Mouse (Mus musculus) lung, embryonic 14.5 days (tissue): ENCODE results near the gene Rab3a. TPM values are rescaled to one million over a fixed set of nuclear protein-coding genes. Genes with fewer than 3 reads are reported as not detected.

Experiments
- ATAC-seq: fragments of 200-750 bp; cut with Nextera tagmentation; 2 replicates; pipeline ENCODE4 v1.8.0; 2017; ENCODE audit warnings: mild to moderate bottlenecking, moderate TSS enrichment, moderate library complexity; ENCODE audit not compliant: insufficient read depth
- DNase-seq: peaks from one replicate; pipeline ENCODE4 v3.0.0-alpha.2; 2015
- H3K27ac ChIP-seq: fragments of 300-500 bp; sonication (generic); 2 replicates; pipeline ENCODE4 v1.5.1; 2014; ENCODE audit warnings: low read depth, mild to moderate bottlenecking, moderate library complexity
- H3K27me3 ChIP-seq: fragments of 300-500 bp; sonication (generic); 2 replicates; pipeline ENCODE4 v1.6.1; 2014; ENCODE audit warnings: low read length, control low read depth; ENCODE audit not compliant: insufficient read depth
- H3K36me3 ChIP-seq: fragments of 300-500 bp; sonication (generic); 2 replicates; pipeline ENCODE4 v1.6.1; 2014; ENCODE audit warnings: control low read depth; ENCODE audit not compliant: insufficient read depth
- H3K4me1 ChIP-seq: fragments of 300-500 bp; sonication (generic); 2 replicates; pipeline ENCODE4 v1.6.1; 2014; ENCODE audit warnings: antibody characterized with exemption, control low read depth; ENCODE audit not compliant: insufficient read depth
- H3K4me2 ChIP-seq: fragments of 300-500 bp; sonication (generic); 2 replicates; pipeline ENCODE4 v1.6.1; 2014; ENCODE audit warnings: mild to moderate bottlenecking
- H3K4me3 ChIP-seq: fragments of 300-500 bp; sonication (generic); 2 replicates; pipeline ENCODE4 v1.5.1; 2014; ENCODE audit warnings: low read depth, low read length
- H3K9ac ChIP-seq: fragments of 300-500 bp; sonication (generic); 2 replicates; pipeline ENCODE4 v1.6.1; 2014
- H3K9me3 ChIP-seq: fragments of 300-500 bp; sonication (generic); 2 replicates; pipeline ENCODE4 v1.6.1; 2016; ENCODE audit warnings: low read depth, low read length, control low read depth
- CTCF ChIP-seq: IDR thresholded peaks from 2 replicates; pipeline ENCODE4 v1.5.1; 2016; ENCODE audit warnings: antibody characterized with exemption, low read depth
- WGBS: fragments of 180-500 bp; shearing (Covaris S2); extraction: QIAGEN DNeasy Blood & Tissue Kit; methylation state at CpG from one replicate; pipeline ENCODE4 v1.1.7; 2014; 5-methylcytosine and 5-hydroxymethylcytosine counted together
- polyA plus RNA-seq: library from polyadenylated mRNA; unstranded; fragments of >200 nt; fragmentation: Nextera tagmentation; extraction: Ambion mirVana; gene quantifications from 2 replicates; pipeline ENCODE4 v1.2.1, GENCODE M21; 2014

Gene Rab3a
- polyA plus RNA-seq, 1 experiment from 2014 or later, result 10.5 TPM

DNA sequence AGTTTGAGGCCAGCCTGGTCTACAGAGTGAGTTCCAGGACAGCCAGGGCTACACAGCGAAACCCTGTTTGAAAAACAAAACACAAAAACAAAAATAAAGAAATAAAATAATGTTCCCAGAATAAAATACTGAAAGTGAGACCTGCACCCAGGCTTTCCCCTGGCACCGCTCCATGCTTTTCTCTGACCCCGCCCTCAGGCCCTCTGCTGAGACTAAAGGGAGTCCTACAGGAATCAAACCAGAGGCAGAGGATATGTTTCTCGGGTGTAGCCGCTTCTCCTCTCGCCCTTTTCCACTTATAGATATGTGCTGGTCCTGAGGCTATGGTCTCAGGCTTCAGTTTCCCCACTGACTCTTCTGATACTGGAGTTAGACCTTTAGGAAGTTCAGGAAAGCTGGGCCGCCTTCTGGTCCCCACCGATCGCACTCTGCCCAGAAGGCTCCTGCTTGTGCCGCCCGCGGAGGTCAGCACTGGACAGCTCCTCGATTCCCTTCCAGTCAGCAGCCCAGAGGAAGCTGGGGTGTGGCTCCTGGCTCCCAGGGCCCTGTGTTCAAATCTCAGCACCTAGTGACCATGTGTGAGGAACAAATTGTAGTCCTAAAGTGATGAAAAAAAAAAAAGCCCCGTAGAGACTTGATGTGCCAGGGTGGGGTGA lies 28.6 kb upstream of the Rab3a start:
- DNase-seq (peak; percentile 72), ATAC-seq (no peak)
- Histone ChIP-seq H3K27me3 (peaks cover 31% of the 10 kb centered on the region), H3K9ac (no peak overlapping the region), H3K36me3 (no peaks in the 10 kb centered on the region), H3K4me1 (no peaks in the 10 kb centered on the region), H3K27ac (no peak overlapping the region), H3K9me3 (no peaks in the 10 kb centered on the region), H3K4me2 (no peak overlapping the region), H3K4me3 (no peak overlapping the region)
- TF ChIP-seq CTCF, result no peak
- 23% methylated on average over 14 of the region's 14 CpGs for WGBS

DNA sequence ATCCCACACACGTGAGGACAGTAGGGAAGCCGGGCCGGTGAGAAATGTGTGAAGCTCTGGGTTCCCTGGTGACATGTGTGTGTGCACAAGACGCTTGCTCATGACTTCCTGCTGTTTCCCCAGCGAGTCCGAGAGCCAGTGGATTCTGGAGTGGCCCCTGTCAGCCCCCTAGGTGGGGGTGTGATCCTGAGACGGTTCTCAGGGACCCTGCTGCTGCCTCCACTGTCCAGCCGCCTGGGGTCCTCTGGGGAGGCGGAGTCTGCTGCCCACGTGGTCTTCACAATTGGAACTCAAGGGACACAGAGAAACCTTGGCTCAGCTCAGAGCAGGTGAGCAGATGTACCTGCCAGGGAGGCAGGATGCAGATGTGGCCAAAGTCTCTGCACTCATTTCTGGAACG lies 27.8 kb upstream of the Rab3a start:
- Histone ChIP-seq H3K9me3 (no peaks in the 10 kb centered on the region), H3K4me2 (no peak overlapping the region), H3K4me1 (no peaks in the 10 kb centered on the region), H3K36me3 (no peaks in the 10 kb centered on the region), H3K27ac (no peak overlapping the region), H3K9ac (no peak overlapping the region), H3K4me3 (no peak overlapping the region), H3K27me3 (peaks cover 33% of the 10 kb centered on the region)
- ATAC-seq, result no peak
- WGBS, result 41% methylated on average over 11 of the region's 11 CpGs
- DNase-seq, result no peak
- TF ChIP-seq CTCF, result no peak

DNA sequence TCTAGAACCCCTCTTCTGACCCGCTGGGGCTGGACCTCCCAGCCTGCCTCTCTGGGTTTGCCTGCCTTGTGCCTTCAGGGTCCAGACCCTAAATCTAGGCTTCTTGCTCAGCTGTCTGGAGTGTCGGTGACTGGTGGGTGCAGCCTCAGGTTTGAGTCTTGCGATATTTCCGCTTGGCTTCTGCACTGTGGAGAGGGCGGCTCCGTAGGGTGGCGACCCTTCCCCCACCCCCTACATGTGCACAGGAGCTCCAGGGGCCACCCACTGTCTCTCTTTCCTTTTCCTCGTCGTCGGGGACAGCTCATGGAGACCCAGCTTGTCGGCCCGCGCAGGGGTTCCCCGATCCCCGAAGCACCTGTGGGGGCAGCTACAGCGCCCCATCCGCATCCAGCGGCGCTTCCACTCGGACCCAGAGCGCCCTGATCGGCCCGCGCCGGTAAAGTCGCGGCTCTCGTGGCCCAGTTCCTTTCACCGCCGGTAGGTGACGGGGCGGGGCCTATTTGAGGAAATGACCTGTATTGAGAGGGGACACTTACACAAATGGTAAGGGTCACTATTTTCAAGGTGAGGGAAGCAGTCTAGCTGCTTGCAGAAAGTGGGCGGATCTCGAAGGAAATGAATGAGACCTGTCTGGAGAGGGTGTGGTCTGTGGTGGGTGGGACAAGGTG lies 24.5 kb upstream of the Rab3a start:
- TF ChIP-seq CTCF, result peak; percentile 55
- H3K4me2 ChIP-seq, result peak overlapping the region; percentile 51
- peak overlapping the region; percentile 21 for H3K4me3 ChIP-seq
- no peaks in the 10 kb centered on the region for H3K36me3 ChIP-seq
- H3K27me3 ChIP-seq, result peaks cover 33% of the 10 kb centered on the region
- WGBS, result 2% methylated on average over 34 of the region's 34 CpGs
- no peaks in the 10 kb centered on the region for H3K9me3 ChIP-seq
- ATAC-seq, result no peak
- peak overlapping the region; percentile 29; the same call in 1 of the 2 replicates for H3K9ac ChIP-seq
- no peak overlapping the region for H3K27ac ChIP-seq
- DNase-seq, result peak; percentile 29
- no peaks in the 10 kb centered on the region for H3K4me1 ChIP-seq

GRCm38 (mm10) chr8:70730956-70731355 lies 23.5 kb upstream of the Rab3a start:
- 77% methylated on average over 4 of the region's 4 CpGs for WGBS
- H3K4me2 ChIP-seq, result no peak overlapping the region
- no peak for TF ChIP-seq CTCF

DNA sequence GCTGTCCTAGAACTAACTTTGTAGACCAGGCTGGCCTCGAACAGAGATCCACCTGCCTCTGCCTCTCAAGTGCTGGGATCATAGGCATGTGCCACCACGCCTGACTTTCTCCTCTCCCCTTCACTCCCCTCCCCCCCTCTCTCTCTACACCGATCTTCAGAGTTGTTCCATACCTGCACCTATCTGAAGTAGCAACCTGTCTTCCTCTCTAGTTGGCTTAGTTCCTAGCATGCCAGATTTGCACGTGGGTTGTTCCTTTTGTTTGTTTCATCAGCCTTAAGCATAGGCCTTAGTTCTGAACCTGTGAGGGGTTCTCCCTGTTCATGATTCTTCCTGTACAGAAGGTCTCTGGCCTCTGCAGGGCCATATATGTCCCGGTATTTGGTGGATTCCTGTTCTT lies 16.8 kb upstream of the Rab3a start:
- no peak for TF ChIP-seq CTCF
- Histone ChIP-seq H3K9ac (no peak overlapping the region), H3K4me3 (no peak overlapping the region), H3K27ac (no peak overlapping the region), H3K9me3 (no peaks in the 10 kb centered on the region), H3K27me3 (peaks cover 19% of the 10 kb centered on the region), H3K36me3 (no peaks in the 10 kb centered on the region), H3K4me1 (no peaks in the 10 kb centered on the region), H3K4me2 (no peak overlapping the region)
- 48% methylated on average over 5 of the region's 5 CpGs for WGBS
- no peak for ATAC-seq
- DNase-seq, result no peak

More at GRCm38 (mm10) chr8:70730956-70731355, 23.5 kb upstream of the Rab3a start:
- no peak overlapping the region for H3K9ac ChIP-seq
- peaks cover 33% of the 10 kb centered on the region for H3K27me3 ChIP-seq
- H3K4me1 ChIP-seq, result no peaks in the 10 kb centered on the region
- ATAC-seq (no peak), DNase-seq (no peak)
- H3K36me3 ChIP-seq, result no peaks in the 10 kb centered on the region
- H3K9me3 ChIP-seq, result no peaks in the 10 kb centered on the region
- no peak overlapping the region for H3K4me3 ChIP-seq
- no peak overlapping the region for H3K27ac ChIP-seq

DNA sequence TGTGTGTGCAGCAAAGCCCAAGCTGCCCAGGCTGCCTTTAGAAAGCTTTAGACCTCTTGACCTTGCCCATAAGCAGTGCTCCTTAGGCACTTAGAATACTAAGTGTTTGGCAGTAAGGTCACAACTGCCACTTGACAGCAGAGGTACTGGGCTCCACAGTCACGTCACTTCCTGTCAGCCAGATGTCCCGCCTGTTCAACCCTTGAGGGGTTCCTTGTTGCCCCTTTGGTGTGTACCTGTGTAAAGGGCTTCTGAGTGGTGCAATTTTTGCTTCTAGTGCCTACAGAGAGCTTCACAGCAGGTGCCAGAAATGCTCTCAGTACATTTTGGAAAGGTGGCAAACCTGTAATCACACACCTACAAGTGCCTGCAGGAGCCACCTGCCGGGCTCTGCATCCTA lies 16.3 kb upstream of the Rab3a start:
- no peak for TF ChIP-seq CTCF
- no peak for ATAC-seq
- no peaks in the 10 kb centered on the region for H3K9me3 ChIP-seq
- H3K36me3 ChIP-seq, result no peaks in the 10 kb centered on the region
- no peak overlapping the region for H3K4me3 ChIP-seq
- peaks cover 24% of the 10 kb centered on the region for H3K27me3 ChIP-seq
- H3K27ac ChIP-seq, result no peak overlapping the region
- 37% methylated on average over 3 of the region's 3 CpGs for WGBS
- no peak overlapping the region for H3K4me2 ChIP-seq
- no peak for DNase-seq
- H3K4me1 ChIP-seq, result no peaks in the 10 kb centered on the region
- no peak overlapping the region for H3K9ac ChIP-seq

DNA sequence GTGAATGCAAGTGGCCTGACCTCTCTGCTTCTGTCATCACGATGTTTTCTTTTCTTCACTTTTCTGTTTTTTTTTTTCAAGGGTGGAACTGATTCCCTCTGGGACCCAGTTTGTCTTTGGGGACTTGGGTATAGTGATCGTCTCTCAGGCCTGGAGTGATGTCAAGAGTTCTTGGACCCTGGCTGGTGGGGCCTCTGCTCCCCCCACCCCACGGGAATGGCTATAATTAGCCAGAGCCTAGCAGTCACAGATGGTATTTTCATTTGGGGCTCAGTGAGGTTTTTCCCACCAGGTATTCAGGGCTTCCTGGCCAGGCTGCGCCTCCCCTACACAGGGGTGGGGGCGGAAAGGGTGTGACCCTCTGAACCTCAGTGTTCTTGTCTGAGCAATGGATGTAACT lies 12.8 kb upstream of the Rab3a start:
- no peak overlapping the region for H3K4me2 ChIP-seq
- no peak overlapping the region for H3K27ac ChIP-seq
- no peaks in the 10 kb centered on the region for H3K9me3 ChIP-seq
- WGBS, result 57% methylated on average over 5 of the region's 5 CpGs
- peaks cover 58% of the 10 kb centered on the region for H3K27me3 ChIP-seq
- H3K9ac ChIP-seq, result no peak overlapping the region
- no peak for TF ChIP-seq CTCF
- H3K4me1 ChIP-seq, result no peaks in the 10 kb centered on the region
- no peak for ATAC-seq
- DNase-seq, result no peak
- no peak overlapping the region for H3K4me3 ChIP-seq
- no peaks in the 10 kb centered on the region for H3K36me3 ChIP-seq
